25 mouse cellular contexts compared by ENCODE assay signal in genomic region chr1:189364188-189364587, GRCm38 (mm10). TPM values are rescaled to one million over a fixed set of nuclear protein-coding genes. Genes with fewer than 3 reads are reported as not detected.
A peak's percentile ranks its signal among the peaks of the same experiment; 100 is the strongest.
DNase-seq lines count a peak whose midpoint lies in the region; ATAC-seq and TF ChIP-seq lines count a peak whose summit lies in the region.
"Had no signal": no experiment of that assay in that cellular context is flagged by ENCODE, and none has a peak within 500 bp of the region (broad histone marks: within the 10 kb centered on the region; RNA-seq: fewer than 3 reads in every experiment).

No protein-coding gene starts in this region.

- no peak for TF ChIP-seq EP300 in CH12.LX (IDR thresholded peaks at IDR 0.05; ENCODE audit: low read length)

- H3K27ac ChIP-seq in kidney, embryonic 15.5 days = no peak overlapping the region
- no peak overlapping the region for H3K27ac ChIP-seq in CH12.LX (ENCODE audit: insufficient read depth, low read depth)
- peak overlapping the region; percentile 5; the same call in 1 of the 2 replicates for H3K27ac ChIP-seq in lung, embryonic 15.5 days
- H3K27ac ChIP-seq: embryonic facial prominence, embryonic 10.5 days; forebrain, embryonic 15.5 days; hindbrain, postnatal 0 days; limb, embryonic 10.5 days; liver, embryonic 15.5 days; midbrain, embryonic 12.5 days had no signal

- no peak for TF ChIP-seq RAD21 in CH12.LX (IDR thresholded peaks at IDR 0.05; ENCODE audit: low read depth, low read length)

- ATAC-seq in kidney, embryonic 15.5 days (replicated peaks; ENCODE audit: low FRiP score) = no peak
- no peak for ATAC-seq in lung, embryonic 15.5 days (ENCODE audit: borderline replicate concordance, extremely low read depth, low FRiP score, low TSS enrichment)
- ATAC-seq: forebrain, embryonic 15.5 days; hindbrain, postnatal 0 days; intestine, embryonic 16.5 days had no signal

- DNase-seq in kidney, adult 11 months = peak; percentile 4
- DNase-seq in CH12.LX (ENCODE audit: extremely low read depth) (peak; percentile 17), adipocyte (ENCODE audit: low spot score) (no peak)
- peak; percentile 65 for DNase-seq in lung, postnatal 36 days
- no peak for DNase-seq in testis, postnatal 10 days (ENCODE audit: low spot score)
- DNase-seq: cerebellum, adult 11 months; cerebellum, adult 9-11 months; gastrocnemius, postnatal 10 days; heart, postnatal 10 days; liver; thymus, postnatal 25 days had no signal

- H3K36me3 ChIP-seq in kidney, embryonic 15.5 days = no peaks in the 10 kb centered on the region
- no peaks in the 10 kb centered on the region for H3K36me3 ChIP-seq in CH12.LX (replicated peaks in 1 of 2; ENCODE audit: control insufficient read depth in 1 of 2, insufficient read depth in 1 of 2, low read length in 1 of 2)
- H3K36me3 ChIP-seq in lung, embryonic 15.5 days = no peaks in the 10 kb centered on the region
- H3K36me3 ChIP-seq: embryonic facial prominence, embryonic 10.5 days; forebrain, embryonic 15.5 days; heart, embryonic 12.5 days; limb, embryonic 10.5 days; liver, embryonic 15.5 days; midbrain, embryonic 12.5 days had no signal

- no peaks in the 10 kb centered on the region for H3K79me2 ChIP-seq in CH12.LX (replicated peaks; ENCODE audit: control insufficient read depth, extremely low read depth, insufficient read depth, poor library complexity, severe bottlenecking)

- no peak for TF ChIP-seq CTCF in CH12.LX (conservative IDR thresholded peaks at IDR 0.05 in 1 of 2, IDR thresholded peaks at IDR 0.05 in 1 of 2; ENCODE audit: low read depth in 2 of 2, low read length in 2 of 2)

- dilution Hi-C loops in CH12.LX (cut with MboI; ENCODE audit: extremely low pct_ligation_motif_present, extremely low pct_unique_long_range_greater_than_20kb, low sequenced_read_pairs) = no loop called here

- TF ChIP-seq POLR2A in CH12.LX (IDR thresholded peaks at IDR 0.05; ENCODE audit: low read depth, low read length) = no peak

- no peak overlapping the region for H3K9ac ChIP-seq in kidney, embryonic 15.5 days
- no peak overlapping the region for H3K9ac ChIP-seq in CH12.LX (ENCODE audit: insufficient read depth, low read depth)
- no peak overlapping the region for H3K9ac ChIP-seq in lung, embryonic 15.5 days
- H3K9ac ChIP-seq: forebrain, embryonic 15.5 days; heart, embryonic 12.5 days; liver, embryonic 15.5 days; midbrain, embryonic 12.5 days had no signal

- H3K4me2 ChIP-seq in kidney, embryonic 15.5 days = no peak overlapping the region
- no peak overlapping the region for H3K4me2 ChIP-seq in CH12.LX (ENCODE audit: insufficient read depth, low read depth, poor library complexity, severe bottlenecking)
- no peak overlapping the region for H3K4me2 ChIP-seq in lung, embryonic 15.5 days
- H3K4me2 ChIP-seq: forebrain, embryonic 15.5 days; heart, embryonic 12.5 days; liver, embryonic 15.5 days; midbrain, embryonic 12.5 days had no signal

- no peak overlapping the region for H3K4me3 ChIP-seq in kidney, embryonic 15.5 days (replicated peaks)
- no peak overlapping the region for H3K4me3 ChIP-seq in CH12.LX (replicated peaks in 1 of 3; ENCODE audit: low read depth in 2 of 3, low read length in 2 of 3, poor library complexity in 1 of 3)
- no peak overlapping the region for H3K4me3 ChIP-seq in lung, embryonic 15.5 days
- H3K4me3 ChIP-seq: embryonic facial prominence, embryonic 10.5 days; forebrain, embryonic 15.5 days; heart, embryonic 12.5 days; limb, embryonic 10.5 days; liver, embryonic 15.5 days; midbrain, embryonic 12.5 days had no signal

- H3K27me3 ChIP-seq in kidney, embryonic 15.5 days = no peaks in the 10 kb centered on the region
- no peaks in the 10 kb centered on the region for H3K27me3 ChIP-seq in CH12.LX (replicated peaks)
- H3K27me3 ChIP-seq in lung, embryonic 15.5 days = no peaks in the 10 kb centered on the region
- H3K27me3 ChIP-seq: forebrain, embryonic 15.5 days; heart, embryonic 12.5 days; liver, embryonic 15.5 days; midbrain, embryonic 12.5 days had no signal

- H3K9me3 ChIP-seq in kidney, embryonic 15.5 days (replicated peaks) = no peaks in the 10 kb centered on the region
- no peaks in the 10 kb centered on the region for H3K9me3 ChIP-seq in CH12.LX (replicated peaks; ENCODE audit: low read length)
- no peaks in the 10 kb centered on the region for H3K9me3 ChIP-seq in lung, embryonic 15.5 days
- H3K9me3 ChIP-seq: embryonic facial prominence, embryonic 10.5 days; forebrain, embryonic 15.5 days; heart, embryonic 12.5 days; limb, embryonic 10.5 days; liver, embryonic 15.5 days; midbrain, embryonic 12.5 days had no signal

- WGBS in kidney, embryonic 15.5 days = 58% methylated on average over 5 of the region's 5 CpGs
- WGBS in lung, embryonic 15.5 days = 65% methylated on average over 5 of the region's 5 CpGs

- no peaks in the 10 kb centered on the region for H3K4me1 ChIP-seq in kidney, embryonic 15.5 days
- H3K4me1 ChIP-seq in CH12.LX (ENCODE audit: control insufficient read depth in 1 of 2, insufficient read depth in 2 of 2) = peaks cover 0 to 11% of the 10 kb centered on the region in 2 experiments; a peak in 2 of 4 replicates
- H3K4me1 ChIP-seq in lung, embryonic 15.5 days = peaks cover 12% of the 10 kb centered on the region; the same call in 1 of the 2 replicates
- H3K4me1 ChIP-seq: forebrain, embryonic 15.5 days; heart, embryonic 12.5 days; limb, embryonic 10.5 days; liver, embryonic 15.5 days; midbrain, embryonic 12.5 days had no signal

- in situ Hi-C loops in CH12.LX (cut with MboI; ENCODE audit: low pct_ligation_motif_present, low pct_unique_long_range_greater_than_20kb, low sequenced_read_pairs) = no loop called here

TF ChIP-seq in CH12.LX, 34 proteins besides CTCF, POLR2A, EP300 and RAD21:
- TF ChIP-seq BHLHE40 (IDR thresholded peaks at IDR 0.05; ENCODE audit: low read depth, low read length) (no peak), USF1 (IDR thresholded peaks at IDR 0.05; ENCODE audit: low read depth, low read length) (no peak), MAX (IDR thresholded peaks at IDR 0.05; ENCODE audit: low read length) (0 out of 2 replicates have a peak, but pooled peaks have one; percentile 16), TCF12 (IDR thresholded peaks at IDR 0.05; ENCODE audit: low read depth, low read length) (no peak), PAX5 (IDR thresholded peaks at IDR 0.05; ENCODE audit: low read length) (no peak)

RNA-seq across cellular contexts. Expression of gene Kcnk2, which starts 37.9 kb away (rescaled TPM):
- polyA plus RNA-seq in kidney, embryonic 15.5 days (2015; fragmentation: Nextera tagmentation; extraction: Ambion mirVana) = 1.3 and 2.0 TPM in 2 replicates
- total RNA-seq in CH12.LX (2012; rRNA removed) (0.04 TPM in 1 of 2 replicates, not detected in the other), CH12.LX (2014; rRNA removed) (not detected in 2 replicates)
- 0.19 TPM in 1 of 2 replicates, not detected in the other for polyA plus RNA-seq in CH12.LX (2012; ENCODE audit: insufficient read length, low read depth)
- 4.5 and 5.6 TPM in 2 replicates for polyA plus RNA-seq in lung, embryonic 15.5 days (2015; fragmentation: Nextera tagmentation; extraction: Ambion mirVana)
- total RNA-seq: common myeloid progenitor, adult 5-6 weeks; granulocyte monocyte progenitor cell, adult 5-6 weeks; megakaryocyte progenitor cell, adult 5-6 weeks; neutrophil, adult 5-6 weeks had no signal

Comparison
In these comparisons a context has a peak if more than half of its experiments do, and no peak if none do; other contexts are left out.
1. DNase-seq: peak in kidney, adult 11 months (single experiment), CH12.LX (single experiment) and lung, postnatal 36 days (single experiment); none in testis, postnatal 10 days (single experiment) and adipocyte (single experiment).